ENCODE assay signal across 8 mouse cellular contexts in the genomic region with DNA sequence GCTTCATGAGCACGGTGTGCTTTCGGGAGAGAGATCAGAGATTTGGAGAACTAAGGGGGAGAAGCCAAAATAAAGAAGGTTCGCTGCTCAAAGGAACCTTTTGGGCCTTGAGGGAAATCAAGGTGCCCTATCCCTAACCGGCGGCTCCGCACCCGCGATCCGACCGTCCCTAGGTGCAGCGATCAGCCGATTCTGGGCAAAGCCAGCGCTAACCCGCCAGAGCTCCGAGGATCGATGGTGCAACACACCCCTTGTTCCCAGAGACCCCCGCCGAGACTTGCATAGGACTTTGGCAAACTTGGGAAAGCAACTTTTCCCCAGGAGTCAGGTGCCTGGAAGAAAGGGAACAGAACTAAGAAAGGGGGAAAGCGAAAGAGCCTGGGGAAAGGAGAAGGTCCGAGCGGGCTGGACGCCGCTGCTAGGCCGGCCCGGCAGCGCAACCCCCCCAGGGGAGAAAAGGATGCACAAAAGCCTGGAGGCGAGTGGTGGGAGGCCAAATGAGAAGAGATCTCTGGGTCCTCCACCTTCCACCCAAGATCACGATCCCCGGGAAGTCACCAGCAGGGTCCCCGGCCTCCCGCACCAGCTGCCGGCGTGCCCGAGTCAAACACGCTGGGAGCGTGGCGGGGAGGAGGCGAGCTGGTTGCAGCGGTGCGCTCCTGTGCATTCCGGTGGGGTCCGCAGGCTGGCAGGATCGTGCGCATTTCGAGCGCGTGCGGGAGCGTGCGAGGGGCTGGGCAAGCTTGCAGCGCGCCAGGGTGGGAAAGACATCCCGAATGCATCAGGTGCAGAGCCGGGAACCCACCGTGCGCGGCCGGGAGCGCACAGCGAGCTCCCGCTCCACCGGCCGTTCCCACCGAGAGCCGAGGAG. TPM values are rescaled to one million over a fixed set of nuclear protein-coding genes. Genes with fewer than 3 reads are reported as not detected.
DNase-seq lines count a peak whose midpoint lies in the region; ATAC-seq and TF ChIP-seq lines count a peak whose summit lies in the region.

No protein-coding gene starts in this region.

- H3K27ac ChIP-seq in heart, embryonic 14.5 days (replicated peaks in 1 of 2; ENCODE audit: control insufficient read depth in 1 of 2, insufficient read depth in 1 of 2, low read depth in 2 of 2, low read length in 2 of 2), result no peak overlapping the region
- no peak overlapping the region for H3K27ac ChIP-seq in kidney, postnatal 0 days
- no peak overlapping the region for H3K27ac ChIP-seq in macrophage
- H3K27ac ChIP-seq in stomach, embryonic 14.5 days (ENCODE audit: low read length), result no peak overlapping the region

- no peaks in the 10 kb centered on the region for H3K79me2 ChIP-seq in macrophage (ENCODE audit: inconsistent target)

- peaks cover 38% of the 10 kb centered on the region for H3K4me1 ChIP-seq in E14TG2a.4 (replicated peaks; ENCODE audit: low read depth, low read length)
- H3K4me1 ChIP-seq in heart, embryonic 14.5 days (ENCODE audit: control insufficient read depth in 2 of 2, insufficient read depth in 2 of 2, low read length in 2 of 2), result peaks cover 18 to 34% of the 10 kb centered on the region in 2 experiments
- peaks cover 12% of the 10 kb centered on the region; the same call in 1 of the 2 replicates for H3K4me1 ChIP-seq in kidney, postnatal 0 days (replicated peaks; ENCODE audit: insufficient read depth, low read length)
- peaks cover 9% of the 10 kb centered on the region; the same call in 1 of the 2 replicates for H3K4me1 ChIP-seq in stomach, embryonic 14.5 days (ENCODE audit: control insufficient read depth, insufficient read depth, low read length)

- H3K9ac ChIP-seq in heart, embryonic 14.5 days (ENCODE audit: low read length), result peak overlapping the region; percentile 69
- H3K9ac ChIP-seq in kidney, postnatal 0 days (ENCODE audit: low read depth, low read length), result peak overlapping the region; percentile 70
- H3K9ac ChIP-seq in stomach, embryonic 14.5 days (replicated peaks; ENCODE audit: low read depth, low read length), result peak overlapping the region; percentile 28

- peak overlapping the region; percentile 77 for H3K4me2 ChIP-seq in heart, embryonic 14.5 days (ENCODE audit: low read length)
- H3K4me2 ChIP-seq in kidney, postnatal 0 days (ENCODE audit: low read length), result peak overlapping the region; percentile 63
- H3K4me2 ChIP-seq in stomach, embryonic 14.5 days (replicated peaks; ENCODE audit: low read depth, low read length), result peak overlapping the region; percentile 95

- no peak for TF ChIP-seq CTCF in E14TG2a.4 (conservative IDR thresholded peaks at IDR 0.05; ENCODE audit: low read length)
- no peak for TF ChIP-seq CTCF in kidney, postnatal 0 days (IDR thresholded peaks at IDR 0.05; ENCODE audit: low read depth)

- no peaks in the 10 kb centered on the region for H3K9me3 ChIP-seq in E14TG2a.4 (ENCODE audit: low read length)
- no peaks in the 10 kb centered on the region for H3K9me3 ChIP-seq in heart, embryonic 14.5 days (ENCODE audit: control insufficient read depth, low read length)
- H3K9me3 ChIP-seq in kidney, postnatal 0 days (replicated peaks; ENCODE audit: low read length), result no peaks in the 10 kb centered on the region
- H3K9me3 ChIP-seq in stomach, embryonic 14.5 days (ENCODE audit: control insufficient read depth, low read depth, low read length), result no peaks in the 10 kb centered on the region

- no peaks in the 10 kb centered on the region for H3K36me3 ChIP-seq in E14TG2a.4 (ENCODE audit: insufficient read depth, low read length)
- no peaks in the 10 kb centered on the region for H3K36me3 ChIP-seq in heart, embryonic 14.5 days (ENCODE audit: control insufficient read depth, insufficient read depth, low read length)
- no peaks in the 10 kb centered on the region for H3K36me3 ChIP-seq in kidney, postnatal 0 days (ENCODE audit: insufficient read depth, low read length)
- H3K36me3 ChIP-seq in macrophage (ENCODE audit: inconsistent target), result no peaks in the 10 kb centered on the region
- H3K36me3 ChIP-seq in stomach, embryonic 14.5 days (ENCODE audit: control insufficient read depth, insufficient read depth, low read length), result no peaks in the 10 kb centered on the region

- no peak for ATAC-seq in heart, embryonic 14.5 days (ENCODE audit: insufficient number of reproducible peaks, insufficient read depth, low FRiP score, low read depth)
- no peak for ATAC-seq in kidney, postnatal 0 days (replicated peaks; ENCODE audit: low FRiP score, low read depth)
- no peak for ATAC-seq in stomach, embryonic 14.5 days (ENCODE audit: insufficient number of reproducible peaks, insufficient read depth, low FRiP score, low read depth)

- H3K4me3 ChIP-seq in E14TG2a.4 (replicated peaks; ENCODE audit: low read length) (peak overlapping the region; percentile 82), macrophage (ENCODE audit: inconsistent target) (peak overlapping the region; percentile 23)
- peak overlapping the region; percentile 48 to 69 for H3K4me3 ChIP-seq in heart, embryonic 14.5 days (ENCODE audit: control insufficient read depth in 1 of 2, insufficient read depth in 1 of 2, low read depth in 1 of 2, low read length in 2 of 2)
- peak overlapping the region; percentile 46 for H3K4me3 ChIP-seq in kidney, postnatal 0 days (replicated peaks; ENCODE audit: low read depth, low read length)
- H3K4me3 ChIP-seq in stomach, embryonic 14.5 days (ENCODE audit: low read depth, low read length), result peak overlapping the region; percentile 49

- peak; percentile 62 to 88 for DNase-seq in adrenal gland, adult (ENCODE audit: inconsistent age in 2 of 2, low spot score in 1 of 2)
- no peak for DNase-seq in adrenal gland, adult 8-10 months
- peak; percentile 61 for DNase-seq in embryo, embryonic 10.5 days (ENCODE audit: low spot score)
- no peak for DNase-seq in kidney, postnatal 0 days (ENCODE audit: low spot score)

- H3K27me3 ChIP-seq in E14TG2a.4 (ENCODE audit: insufficient read depth, low read length), result peaks cover 91% of the 10 kb centered on the region
- H3K27me3 ChIP-seq in heart, embryonic 14.5 days (ENCODE audit: control insufficient read depth, insufficient read depth, low read length), result peaks cover 72% of the 10 kb centered on the region
- H3K27me3 ChIP-seq in kidney, postnatal 0 days (ENCODE audit: insufficient read depth, low read length), result peaks cover 44% of the 10 kb centered on the region
- H3K27me3 ChIP-seq in stomach, embryonic 14.5 days (ENCODE audit: control insufficient read depth, insufficient read depth, low read length), result peaks cover 30% of the 10 kb centered on the region

- WGBS in heart, embryonic 14.5 days, result 2% methylated on average over 65 of the region's 65 CpGs
- 1% methylated on average over 65 of the region's 65 CpGs for WGBS in kidney, postnatal 0 days
- 5% methylated on average over 60 of the region's 65 CpGs for WGBS in macrophage (ENCODE audit: missing documents)
- WGBS in stomach, embryonic 14.5 days, result under 1% methylated on average over 65 of the region's 65 CpGs

RNA-seq across cellular contexts. Expression of gene Zbtb16, which starts 1.2 kb away (rescaled TPM):
- 10 to 100 TPM; 35.2 to 79.6 (median 54.4) TPM for total RNA-seq in adrenal gland, adult 8-10 months (2022)
- polyA plus RNA-seq in heart, embryonic 14.5 days (2014; fragmentation: Nextera tagmentation; extraction: Ambion mirVana), result 2.1 and 3.3 TPM in 2 replicates
- polyA plus RNA-seq in kidney, postnatal 0 days (2015; fragmentation: Nextera tagmentation; extraction: Ambion mirVana), result 0.28 and 0.47 TPM in 2 replicates
- total RNA-seq in macrophage (2018; cell fraction: chromatin; rRNA removed), result 1 to 10 TPM in 13 of 26 experiments, under 1 TPM in 7, not detected in 6; 0.26 to 9.3 (median 2.4) TPM
- total RNA-seq in macrophage (2018; cell fraction: cytosol; rRNA removed), result 1 to 10 TPM in 11 of 26 experiments, under 1 TPM in 14, not detected in 1; 0.03 to 1.9 (median 0.43) TPM
- total RNA-seq in macrophage (2018; cell fraction: nucleus; rRNA removed), result 10 to 100 TPM in 1 of 26 experiments, 1 to 10 TPM in 10, under 1 TPM in 12, not detected in 3; 0.06 to 14.4 (median 0.72) TPM
- 0.34 to 1.2 TPM (median 0.62 TPM) in 3 replicates for polyA plus RNA-seq in macrophage (2018)
- 4.4 and 6.6 TPM in 2 replicates for polyA plus RNA-seq in stomach, embryonic 14.5 days (2014; fragmentation: Nextera tagmentation; extraction: Ambion mirVana)

Comparison
In these comparisons a context has a peak if more than half of its experiments do, and no peak if none do; other contexts are left out.
1. DNase-seq: peak in adrenal gland, adult (2 of 2) and embryo, embryonic 10.5 days (single experiment); none in adrenal gland, adult 8-10 months (single experiment) and kidney, postnatal 0 days (single experiment).
2. H3K4me3 ChIP-seq: peak in every context shown above with its lines; median percentile 82 in E14TG2a.4; 58 in heart, embryonic 14.5 days; 49 in stomach, embryonic 14.5 days; 46 in kidney, postnatal 0 days; 23 in macrophage.
3. Peak in every context shown above with its lines, with median percentiles within 50 percentile points of each other: H3K4me2 ChIP-seq and H3K9ac ChIP-seq.